Mouse (Mus musculus) liver, embryonic 11.5 days (tissue): ENCODE data around the gene Sdhaf1. TPM values are rescaled to one million over a fixed set of nuclear protein-coding genes. Genes with fewer than 3 reads are reported as not detected.

Experiments
- ATAC-seq: fragments of 200-750 bp; cut with Nextera tagmentation; replicated peaks from 2 replicates; pipeline ENCODE4 v1.8.0; 2017; ENCODE audit warnings: moderate number of reproducible peaks, mild to moderate bottlenecking, moderate TSS enrichment, moderate library complexity; ENCODE audit not compliant: low FRiP score
- DNase-seq: peaks from one replicate; pipeline ENCODE4 v3.0.0-alpha.2; 2017; ENCODE audit warnings: low spot score
- H3K27ac ChIP-seq: fragments of 300-500 bp; sonication (generic); 2 replicates; pipeline ENCODE4 v1.5.1; 2014; ENCODE audit warnings: mild to moderate bottlenecking, low read depth, low read length, control low read depth
- H3K27me3 ChIP-seq: fragments of 300-500 bp; sonication (generic); replicated peaks from 2 replicates; pipeline ENCODE4 v1.6.1; 2014; ENCODE audit warnings: low read length, mixed read lengths; ENCODE audit not compliant: control insufficient read depth, insufficient read depth
- H3K36me3 ChIP-seq: fragments of 300-500 bp; sonication (generic); 2 replicates; pipeline ENCODE4 v1.6.1; 2014; ENCODE audit warnings: mild to moderate bottlenecking, low read length, moderate library complexity, mixed read lengths; ENCODE audit not compliant: control insufficient read depth, insufficient read depth
- H3K4me1 ChIP-seq: fragments of 300-500 bp; sonication (generic); replicated peaks from 2 replicates; pipeline ENCODE4 v1.6.1; 2014; ENCODE audit warnings: low read length, mixed read lengths; ENCODE audit not compliant: control insufficient read depth, insufficient read depth
- H3K4me2 ChIP-seq: fragments of 300-500 bp; sonication (generic); 2 replicates; pipeline ENCODE4 v1.6.1; 2014; ENCODE audit warnings: mild to moderate bottlenecking, control low read depth, moderate library complexity
- H3K4me3 ChIP-seq: fragments of 300-500 bp; sonication (generic); 2 replicates; pipeline ENCODE4 v1.5.1; 2014; ENCODE audit warnings: low read depth, low read length, control low read depth
- H3K9ac ChIP-seq: fragments of 300-500 bp; sonication (generic); 2 replicates; pipeline ENCODE4 v1.6.1; 2014; ENCODE audit warnings: low read depth, low read length, control low read depth
- H3K9me3 ChIP-seq: fragments of 300-500 bp; sonication (generic); 2 replicates; pipeline ENCODE4 v1.6.1; 2016; ENCODE audit warnings: low read length, inconsistent platforms, mixed read lengths; ENCODE audit not compliant: control insufficient read depth
- WGBS: fragments of 180-500 bp; shearing (Covaris S2); extraction: QIAGEN DNeasy Blood & Tissue Kit; methylation state at CpG from one replicate; pipeline ENCODE4 v1.1.7; 2014; 5-methylcytosine and 5-hydroxymethylcytosine counted together
- polyA plus RNA-seq: library from polyadenylated mRNA; unstranded; fragments of >200 nt; fragmentation: Nextera tagmentation; extraction: Ambion mirVana; gene quantifications from 2 replicates; pipeline ENCODE4 v1.2.1, GENCODE M21; 2014

Gene Sdhaf1
- polyA plus RNA-seq, 1 experiment from 2014 or later: 14.6 TPM

- peak overlapping the region; percentile 87 for H3K4me3 ChIP-seq
- WGBS: under 1% methylated on average over 20 of the region's 20 CpGs
- no peaks in the 10 kb centered on the region for H3K9me3 ChIP-seq
- H3K9ac ChIP-seq: peak overlapping the region; percentile 64
- peak overlapping the region; percentile 99 for H3K4me2 ChIP-seq
- H3K27me3 ChIP-seq: no peaks in the 10 kb centered on the region
- peaks cover 11% of the 10 kb centered on the region for H3K4me1 ChIP-seq
- peak; percentile 79 for DNase-seq
- peak; percentile 68 for ATAC-seq
- H3K36me3 ChIP-seq: no peaks in the 10 kb centered on the region
- peak overlapping the region; percentile 98 for H3K27ac ChIP-seq
Observed at GRCm38 (mm10) chr7:30280670-30281138, 43.0 kb downstream of the Sdhaf1 start.

DNA sequence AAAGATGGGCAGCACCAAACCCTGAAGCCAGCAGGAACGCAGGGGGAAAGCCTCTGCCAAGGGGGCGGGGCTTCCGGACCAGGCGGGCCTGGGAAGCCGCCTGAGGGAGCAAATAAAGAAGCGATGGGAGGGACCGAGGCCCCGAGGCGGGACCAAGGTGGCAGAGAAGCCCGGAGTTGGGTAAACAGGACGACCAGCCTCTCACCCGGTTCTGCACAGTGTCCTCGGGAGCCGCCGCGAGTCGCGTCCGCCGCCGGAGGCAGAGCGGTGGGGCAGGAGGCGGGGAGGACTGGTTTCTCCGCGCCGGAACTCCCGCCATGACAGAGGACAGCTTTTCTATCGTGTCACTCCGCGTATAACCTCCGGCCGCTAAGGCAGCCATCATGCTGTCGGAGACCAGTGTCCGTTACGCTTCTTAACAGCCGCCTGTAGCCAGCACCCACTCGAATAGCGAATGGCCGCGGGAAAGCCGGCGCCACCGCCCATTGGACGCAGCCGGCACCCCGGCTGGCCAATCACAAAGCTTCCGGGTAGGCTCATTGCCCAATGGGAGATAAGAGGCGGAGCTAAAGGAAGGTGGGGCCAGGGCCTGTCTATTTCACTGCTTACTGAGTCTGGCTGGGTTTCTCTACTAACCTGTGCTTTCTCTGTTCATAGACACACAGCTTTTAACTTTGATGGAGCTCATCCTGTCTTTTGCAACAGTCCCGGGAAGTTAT, 43.6 kb downstream of the Sdhaf1 start, which contains the start of the genes Thap8 and Wdr62:
TSS of gene Thap8 (plus strand) at position 144 of the 719 bp plus-strand sequence.
TSS of gene Wdr62 (minus strand) at position 469 of the 719 bp plus-strand sequence.
- peak; percentile 95 for ATAC-seq
- WGBS: under 1% methylated on average over 48 of the region's 49 CpGs
- Histone ChIP-seq H3K4me2 (peak within 1 kb of the TSS; percentile 99), H3K36me3 (0 out of 2 replicates have a peak, but pooled peaks cover under 1% of the 10 kb centered on the region), H3K9ac (peak within 1 kb of the TSS; percentile 88), H3K27ac (peak within 1 kb of the TSS; percentile 98), H3K27me3 (no peaks in the 10 kb centered on the region), H3K9me3 (no peaks in the 10 kb centered on the region), H3K4me3 (peak within 1 kb of the TSS; percentile 87), H3K4me1 (peaks cover 11% of the 10 kb centered on the region)
- DNase-seq: peak; percentile 90

DNA sequence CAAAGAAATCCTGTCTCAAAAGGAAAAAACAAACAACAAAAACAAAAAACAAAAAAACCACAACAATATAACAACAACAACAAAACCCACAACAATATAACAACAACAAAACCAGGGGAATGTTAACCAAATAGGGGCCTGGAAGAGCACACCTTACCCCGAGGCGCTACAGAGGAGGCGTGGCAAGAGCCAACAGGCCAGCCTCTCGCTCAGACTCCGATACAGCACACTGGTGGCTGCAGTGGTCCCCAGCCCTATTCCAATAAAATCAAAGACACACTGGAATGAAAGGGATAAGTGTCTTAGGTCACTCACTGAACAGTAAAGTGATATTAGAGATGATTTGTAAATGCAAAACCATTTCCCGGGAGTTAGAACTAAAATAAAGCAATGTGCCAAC, 44.2 kb downstream of the Sdhaf1 start:
- Histone ChIP-seq H3K27ac (peak overlapping the region; percentile 98), H3K27me3 (no peaks in the 10 kb centered on the region), H3K9me3 (no peaks in the 10 kb centered on the region), H3K9ac (peak overlapping the region; percentile 88), H3K4me1 (peaks cover 11% of the 10 kb centered on the region), H3K36me3 (0 out of 2 replicates have a peak, but pooled peaks cover 2% of the 10 kb centered on the region), H3K4me2 (peak overlapping the region; percentile 99), H3K4me3 (peak overlapping the region; percentile 87)
- DNase-seq: no peak
- WGBS: 0% methylated on average over 6 of the region's 6 CpGs
- ATAC-seq: peak; percentile 45; the same call in 1 of the 2 replicates

- peak overlapping the region; percentile 88; the same call in 1 of the 2 replicates for H3K9ac ChIP-seq
- H3K36me3 ChIP-seq: 0 out of 2 replicates have a peak, but pooled peaks cover 2% of the 10 kb centered on the region
- H3K4me1 ChIP-seq: peaks cover 11% of the 10 kb centered on the region
- no peaks in the 10 kb centered on the region for H3K9me3 ChIP-seq
- H3K4me2 ChIP-seq: peak overlapping the region; percentile 99
- no peaks in the 10 kb centered on the region for H3K27me3 ChIP-seq
- peak overlapping the region; percentile 87 for H3K4me3 ChIP-seq
- ATAC-seq: no peak
- WGBS: 53% methylated on average over 2 of the region's 2 CpGs
- no peak for DNase-seq
- H3K27ac ChIP-seq: no peak overlapping the region
Observed at GRCm38 (mm10) chr7:30278911-30279310, 44.8 kb downstream of the Sdhaf1 start.

DNA sequence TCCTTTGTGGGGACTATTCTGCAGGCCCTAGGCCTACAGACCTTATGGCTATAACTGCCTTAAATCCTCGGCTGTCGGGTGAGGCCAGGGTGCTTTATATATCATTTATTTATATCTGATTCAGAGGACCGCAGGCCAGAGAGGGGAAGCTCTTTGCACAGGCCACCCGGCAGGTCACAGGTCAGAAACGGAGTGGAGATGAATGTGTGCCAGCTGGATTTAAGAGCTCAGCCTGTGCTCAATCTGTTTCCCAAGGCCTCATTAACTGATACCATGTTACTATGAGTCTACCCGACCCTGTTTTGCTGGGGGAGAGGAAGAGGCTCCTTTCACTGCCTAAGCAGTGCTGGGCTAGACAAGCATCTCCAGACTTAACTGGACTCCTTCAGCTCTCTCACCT, 49.3 kb downstream of the Sdhaf1 start:
- Histone ChIP-seq H3K27ac (no peak overlapping the region), H3K27me3 (no peaks in the 10 kb centered on the region), H3K4me2 (no peak overlapping the region), H3K9ac (no peak overlapping the region), H3K4me3 (no peak overlapping the region), H3K4me1 (peaks cover 7% of the 10 kb centered on the region), H3K36me3 (peaks cover 6% of the 10 kb centered on the region; the same call in 1 of the 2 replicates), H3K9me3 (no peaks in the 10 kb centered on the region)
- DNase-seq: no peak
- no peak for ATAC-seq
- WGBS: 84% methylated on average over 6 of the region's 6 CpGs

Other genes starting within 250 kb of the Sdhaf1 start
- 0.32 and 0.43 TPM in 2 replicates for gene Gm26920, start 233.5 kb downstream of the Sdhaf1 start, polyA plus RNA-seq
- gene Zfp566, start 233.4 kb downstream of the Sdhaf1 start, polyA plus RNA-seq: 7.6 and 7.7 TPM in 2 replicates
- 48.6 and 54.6 TPM in 2 replicates for gene Zfp260, start 229.1 kb downstream of the Sdhaf1 start, polyA plus RNA-seq
- gene Zfp382, start 202.0 kb downstream of the Sdhaf1 start, polyA plus RNA-seq: 2.8 and 2.9 TPM in 2 replicates
- gene Zfp146, start 154.1 kb downstream of the Sdhaf1 start, polyA plus RNA-seq: 7.5 and 8.8 TPM in 2 replicates
- gene Cox7a1, start 139.8 kb downstream of the Sdhaf1 start, polyA plus RNA-seq: 4.7 and 5.1 TPM in 2 replicates
- 45.1 and 54.9 TPM in 2 replicates for gene Capns1, start 125.1 kb downstream of the Sdhaf1 start, polyA plus RNA-seq
- gene Polr2i, start 91.9 kb downstream of the Sdhaf1 start, polyA plus RNA-seq: 109 and 129 TPM in 2 replicates
- 124 and 126 TPM in 2 replicates for gene Tbcb, start 91.6 kb downstream of the Sdhaf1 start, polyA plus RNA-seq
- gene Ovol3, start 88.2 kb downstream of the Sdhaf1 start, polyA plus RNA-seq: not detected in 2 replicates
- gene Thap8, start 43.8 kb downstream of the Sdhaf1 start, polyA plus RNA-seq: not detected in 2 replicates
- gene Wdr62, start 43.5 kb downstream of the Sdhaf1 start, polyA plus RNA-seq: 15.3 and 16.0 TPM in 2 replicates
- 16.3 and 17.6 TPM in 2 replicates for gene Clip3, start 32.2 kb downstream of the Sdhaf1 start, polyA plus RNA-seq
- 38.7 and 43.4 TPM in 2 replicates for gene Alkbh6, start 15.2 kb downstream of the Sdhaf1 start, polyA plus RNA-seq
- 25.6 and 28.9 TPM in 2 replicates for gene Syne4, start 9.1 kb downstream of the Sdhaf1 start, polyA plus RNA-seq
- gene E130208F15Rik, start 2.2 kb downstream of the Sdhaf1 start, polyA plus RNA-seq: not detected in 2 replicates
- gene Lrfn3, start 38.9 kb upstream of the Sdhaf1 start, polyA plus RNA-seq: 3.5 TPM in 2 replicates
- gene Tyrobp, start 89.9 kb upstream of the Sdhaf1 start, polyA plus RNA-seq: 60.6 and 61.9 TPM in 2 replicates
- 2.2 and 2.9 TPM in 2 replicates for gene Hcst, start 96.0 kb upstream of the Sdhaf1 start, polyA plus RNA-seq
- gene Nfkbid, start 97.8 kb upstream of the Sdhaf1 start, polyA plus RNA-seq: 1.8 and 3.6 TPM in 2 replicates
- gene Aplp1, start 121.6 kb upstream of the Sdhaf1 start, polyA plus RNA-seq: 18.4 and 19.1 TPM in 2 replicates
- 0.22 and 0.95 TPM in 2 replicates for gene Kirrel2, start 133.8 kb upstream of the Sdhaf1 start, polyA plus RNA-seq
- 0.26 and 0.27 TPM in 2 replicates for gene Nphs1, start 134.4 kb upstream of the Sdhaf1 start, polyA plus RNA-seq
- gene Prodh2, start 169.7 kb upstream of the Sdhaf1 start, polyA plus RNA-seq: 19.0 and 19.5 TPM in 2 replicates
- gene Arhgap33, start 211.2 kb upstream of the Sdhaf1 start, polyA plus RNA-seq: 7.1 and 7.5 TPM in 2 replicates
- gene Hspb6, start 228.3 kb upstream of the Sdhaf1 start, polyA plus RNA-seq: 3.9 and 5.4 TPM in 2 replicates
- 10.7 and 13.0 TPM in 2 replicates for gene Proser3, start 228.4 kb upstream of the Sdhaf1 start, polyA plus RNA-seq
- 38.7 and 41.0 TPM in 2 replicates for gene Lin37, start 235.9 kb upstream of the Sdhaf1 start, polyA plus RNA-seq
- 71.0 and 73.1 TPM in 2 replicates for gene U2af1l4, start 239.4 kb upstream of the Sdhaf1 start, polyA plus RNA-seq
- gene Gm49396, start 239.4 kb upstream of the Sdhaf1 start, polyA plus RNA-seq: 6.8 and 8.0 TPM in 2 replicates
- 85.2 and 102 TPM in 2 replicates for gene Psenen, start 239.7 kb upstream of the Sdhaf1 start, polyA plus RNA-seq
- 3.1 and 3.7 TPM in 2 replicates for gene Igflr1, start 241.5 kb upstream of the Sdhaf1 start, polyA plus RNA-seq